Mouse (Mus musculus): ENCODE results near the gene Gabrb2. TPM values are rescaled to one million over a fixed set of nuclear protein-coding genes. Genes with fewer than 3 reads are reported as not detected.

Gene Gabrb2
- total and polyA plus RNA-seq, 3 experiments: not detected

GRCm38 (mm10) chr11:42464136-42464535 lies 44.6 kb downstream of the Gabrb2 start:
- H3K27ac ChIP-seq (ENCODE audit: insufficient read depth, low read depth): no peak overlapping the region
- H3K9ac ChIP-seq (ENCODE audit: insufficient read depth, low read depth): no peak overlapping the region
- no peaks in the 10 kb centered on the region for H3K27me3 ChIP-seq (replicated peaks)
- H3K79me2 ChIP-seq (replicated peaks; ENCODE audit: control insufficient read depth, extremely low read depth, insufficient read depth, poor library complexity, severe bottlenecking): no peaks in the 10 kb centered on the region
- H3K9me3 ChIP-seq (replicated peaks; ENCODE audit: low read length): no peaks in the 10 kb centered on the region
- no peaks in the 10 kb centered on the region for H3K36me3 ChIP-seq (replicated peaks in 1 of 2; ENCODE audit: control insufficient read depth in 1 of 2, insufficient read depth in 1 of 2, low read length in 1 of 2)
- dilution Hi-C loops (cut with MboI; ENCODE audit: extremely low pct_ligation_motif_present, extremely low pct_unique_long_range_greater_than_20kb, low sequenced_read_pairs): no loop called here
- no peak overlapping the region for H3K4me3 ChIP-seq (replicated peaks in 1 of 3; ENCODE audit: low read depth in 2 of 3, low read length in 2 of 3, poor library complexity in 1 of 3)
- H3K4me2 ChIP-seq (ENCODE audit: insufficient read depth, low read depth, poor library complexity, severe bottlenecking): no peak overlapping the region
- H3K4me1 ChIP-seq (ENCODE audit: control insufficient read depth in 1 of 2, insufficient read depth in 2 of 2): no peaks in the 10 kb centered on the region
- no peak for TF ChIP-seq NELFE (IDR thresholded peaks at IDR 0.05; ENCODE audit: low read depth, low read length)
- TF ChIP-seq POLR2A (IDR thresholded peaks at IDR 0.05; ENCODE audit: low read depth, low read length): no peak
- no peak for TF ChIP-seq SMC3 (IDR thresholded peaks at IDR 0.05; ENCODE audit: low read depth, low read length)
- no peak for TF ChIP-seq MXI1 (IDR thresholded peaks at IDR 0.05; ENCODE audit: low read depth, low read length)
- no peak for TF ChIP-seq ZKSCAN1 (IDR thresholded peaks at IDR 0.05; ENCODE audit: borderline replicate concordance, low read depth, low read length)
- no peak for DNase-seq (ENCODE audit: extremely low read depth)
- in situ Hi-C loops (cut with MboI; ENCODE audit: low pct_ligation_motif_present, low pct_unique_long_range_greater_than_20kb, low sequenced_read_pairs): no loop called here

- Histone ChIP-seq H3K9me3 (replicated peaks; ENCODE audit: low read length) (no peaks in the 10 kb centered on the region), H3K4me1 (ENCODE audit: control insufficient read depth in 1 of 2, insufficient read depth in 2 of 2) (no peaks in the 10 kb centered on the region), H3K36me3 (replicated peaks in 1 of 2; ENCODE audit: control insufficient read depth in 1 of 2, insufficient read depth in 1 of 2, low read length in 1 of 2) (no peaks in the 10 kb centered on the region), H3K79me2 (replicated peaks; ENCODE audit: control insufficient read depth, extremely low read depth, insufficient read depth, poor library complexity, severe bottlenecking) (no peaks in the 10 kb centered on the region), H3K4me3 (replicated peaks in 1 of 3; ENCODE audit: low read depth in 2 of 3, low read length in 2 of 3, poor library complexity in 1 of 3) (no peak overlapping the region), H3K27me3 (replicated peaks) (no peaks in the 10 kb centered on the region), H3K4me2 (ENCODE audit: insufficient read depth, low read depth, poor library complexity, severe bottlenecking) (no peak overlapping the region), H3K9ac (ENCODE audit: insufficient read depth, low read depth) (no peak overlapping the region), H3K27ac (ENCODE audit: insufficient read depth, low read depth) (no peak overlapping the region)
- dilution Hi-C loops (cut with MboI; ENCODE audit: extremely low pct_ligation_motif_present, extremely low pct_unique_long_range_greater_than_20kb, low sequenced_read_pairs) (no loop called here), in situ Hi-C loops (cut with MboI; ENCODE audit: low pct_ligation_motif_present, low pct_unique_long_range_greater_than_20kb, low sequenced_read_pairs) (no loop called here)
- no peak for DNase-seq (ENCODE audit: extremely low read depth)
- TF ChIP-seq ELF1 (IDR thresholded peaks at IDR 0.05; ENCODE audit: low read depth, low read length) (no peak), RAD21 (IDR thresholded peaks at IDR 0.05; ENCODE audit: low read depth, low read length) (no peak), POLR2A (IDR thresholded peaks at IDR 0.05; ENCODE audit: low read depth, low read length) (no peak), TCF12 (IDR thresholded peaks at IDR 0.05; ENCODE audit: low read depth, low read length) (no peak), HCFC1 (IDR thresholded peaks at IDR 0.05; ENCODE audit: low read depth, low read length) (no peak), NELFE (IDR thresholded peaks at IDR 0.05; ENCODE audit: low read depth, low read length) (no peak), NRF1 (IDR thresholded peaks at IDR 0.05; ENCODE audit: low read depth, low read length) (no peak), SMC3 (IDR thresholded peaks at IDR 0.05; ENCODE audit: low read depth, low read length) (no peak), EP300 (IDR thresholded peaks at IDR 0.05; ENCODE audit: low read length) (no peak), CHD2 (IDR thresholded peaks at IDR 0.05; ENCODE audit: low read length) (no peak), IRF4 (IDR thresholded peaks at IDR 0.05; ENCODE audit: low read depth, low read length) (no peak), MAZ (IDR thresholded peaks at IDR 0.05; ENCODE audit: low read depth, low read length) (no peak)
Measured at GRCm38 (mm10) chr11:42468381-42468780, 48.8 kb downstream of the Gabrb2 start.

- H3K4me3 ChIP-seq (replicated peaks in 1 of 3; ENCODE audit: low read depth in 2 of 3, low read length in 2 of 3, poor library complexity in 1 of 3): no peak overlapping the region
- H3K9ac ChIP-seq (ENCODE audit: insufficient read depth, low read depth): no peak overlapping the region
- TF ChIP-seq ZMIZ1 (IDR thresholded peaks at IDR 0.05; ENCODE audit: low read depth, low read length): no peak
- no peak for TF ChIP-seq HCFC1 (IDR thresholded peaks at IDR 0.05; ENCODE audit: low read depth, low read length)
- no peak for TF ChIP-seq JUND (conservative IDR thresholded peaks at IDR 0.05; ENCODE audit: low read depth, low read length)
- TF ChIP-seq RCOR1 (conservative IDR thresholded peaks at IDR 0.05; ENCODE audit: low read depth, low read length): no peak
- no peak for TF ChIP-seq ZNF384 (IDR thresholded peaks at IDR 0.05; ENCODE audit: low read depth, low read length)
- TF ChIP-seq CHD2 (IDR thresholded peaks at IDR 0.05; ENCODE audit: low read length): no peak
- no peak for TF ChIP-seq MAFK (IDR thresholded peaks at IDR 0.05; ENCODE audit: insufficient replicate concordance, low read length)
- TF ChIP-seq MXI1 (IDR thresholded peaks at IDR 0.05; ENCODE audit: low read depth, low read length): no peak
- TF ChIP-seq MAX (IDR thresholded peaks at IDR 0.05; ENCODE audit: low read length): no peak
- no peak for TF ChIP-seq IRF4 (IDR thresholded peaks at IDR 0.05; ENCODE audit: low read depth, low read length)
- DNase-seq (ENCODE audit: extremely low read depth): no peak
- H3K9me3 ChIP-seq (replicated peaks; ENCODE audit: low read length): no peaks in the 10 kb centered on the region
- H3K79me2 ChIP-seq (replicated peaks; ENCODE audit: control insufficient read depth, extremely low read depth, insufficient read depth, poor library complexity, severe bottlenecking): no peaks in the 10 kb centered on the region
- dilution Hi-C loops (cut with MboI; ENCODE audit: extremely low pct_ligation_motif_present, extremely low pct_unique_long_range_greater_than_20kb, low sequenced_read_pairs) (no loop called here), in situ Hi-C loops (cut with MboI; ENCODE audit: low pct_ligation_motif_present, low pct_unique_long_range_greater_than_20kb, low sequenced_read_pairs) (no loop called here)
- H3K36me3 ChIP-seq (replicated peaks in 1 of 2; ENCODE audit: control insufficient read depth in 1 of 2, insufficient read depth in 1 of 2, low read length in 1 of 2): no peaks in the 10 kb centered on the region
- no peak overlapping the region for H3K4me2 ChIP-seq (ENCODE audit: insufficient read depth, low read depth, poor library complexity, severe bottlenecking)
- H3K27me3 ChIP-seq (replicated peaks): no peaks in the 10 kb centered on the region
- H3K4me1 ChIP-seq (ENCODE audit: control insufficient read depth in 1 of 2, insufficient read depth in 2 of 2): no peaks in the 10 kb centered on the region
- no peak overlapping the region for H3K27ac ChIP-seq (ENCODE audit: insufficient read depth, low read depth)
Measured at GRCm38 (mm10) chr11:42474523-42474922, 55.0 kb downstream of the Gabrb2 start.
